Mouse (Mus musculus): ENCODE results near the gene 0610009B22Rik.
A peak's percentile ranks its signal among the peaks of the same experiment; 100 is the strongest.

The 0610009B22Rik gene

GRCm38 (mm10) chr11:51636323-51636684 lies 52.4 kb downstream of the 0610009B22Rik start:
- no peak for DNase-seq (ENCODE audit: low spot score)

DNA sequence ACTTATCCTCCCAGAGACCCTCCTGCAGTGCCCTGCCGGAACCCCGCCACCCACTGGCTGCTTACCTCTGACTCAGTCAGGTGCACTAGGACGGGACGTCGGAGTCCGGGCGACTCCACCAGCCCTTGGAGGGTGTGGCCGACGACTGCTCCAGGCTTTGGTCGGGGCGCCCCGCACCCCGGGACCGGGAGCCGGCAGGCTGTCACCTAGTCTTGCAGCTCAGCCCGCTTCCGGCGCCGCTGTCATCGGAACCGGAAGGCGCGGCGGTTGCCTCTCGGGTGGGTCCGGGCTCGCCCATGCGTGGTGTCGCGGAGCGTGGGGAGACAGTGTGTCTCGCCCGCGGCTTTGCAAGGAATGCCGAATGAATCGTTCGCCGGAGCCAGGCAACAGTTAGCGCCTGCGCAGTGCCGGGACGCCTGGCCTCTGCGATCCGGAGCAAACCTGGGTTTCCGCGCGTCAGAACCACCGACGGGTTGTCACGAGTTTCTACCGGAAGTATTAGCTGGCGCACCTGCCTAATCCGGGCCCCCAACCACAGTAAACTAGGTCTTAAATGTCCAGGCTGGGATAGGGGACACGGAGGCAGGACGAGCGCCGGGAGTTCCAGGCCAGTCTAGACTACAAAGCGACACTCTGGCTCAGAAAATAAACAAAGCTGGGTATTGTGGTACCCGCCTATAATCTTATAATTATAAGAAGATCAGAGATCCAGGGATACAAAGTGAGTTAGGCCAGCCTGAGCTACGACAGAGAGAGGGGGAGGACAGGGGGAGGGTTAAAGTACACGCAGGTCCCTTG lies 53.0 kb downstream of the 0610009B22Rik start, which contains the start of gene Rmnd5b:
Rmnd5b (minus strand) TSS at position 372 of the 798 bp plus-strand sequence.
- DNase-seq (ENCODE audit: low spot score), result peak; percentile 89
